Comparison of ENCODE assay signal across 10 mouse cellular contexts in the genomic region with DNA sequence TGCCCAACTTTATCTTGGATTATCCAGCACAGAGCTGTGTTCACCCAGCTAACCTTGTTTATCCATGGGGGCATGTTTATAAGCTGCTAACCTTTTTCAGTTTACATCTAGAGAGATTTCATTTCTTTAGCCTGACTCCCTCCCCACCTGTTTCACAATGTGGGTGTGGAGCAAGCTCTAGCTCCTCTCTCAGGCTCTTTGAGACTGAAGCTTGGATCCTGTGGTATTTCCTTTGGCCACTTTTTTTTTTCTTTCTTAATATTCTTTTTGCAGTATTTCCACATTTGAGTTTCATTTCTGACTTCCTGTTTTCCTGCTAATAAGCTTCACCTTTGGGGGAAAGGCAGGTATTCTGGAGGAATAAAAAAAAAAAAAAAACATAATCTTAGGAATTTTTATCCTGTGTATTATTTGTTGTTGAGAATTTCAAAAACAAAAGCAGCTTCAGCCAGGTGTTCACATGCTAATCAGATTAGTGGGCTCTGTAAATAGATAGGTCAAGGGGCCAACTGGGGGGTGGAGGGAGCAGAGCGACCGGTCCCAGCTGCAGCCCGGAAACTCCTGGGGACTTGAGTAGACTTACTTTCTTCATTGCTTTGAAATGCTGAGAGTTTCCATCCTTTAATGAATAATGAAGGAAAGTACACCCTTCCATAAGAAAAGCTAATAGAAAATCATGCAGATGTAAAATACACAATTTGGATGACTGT. TPM values are rescaled to one million over a fixed set of nuclear protein-coding genes. Genes with fewer than 3 reads are reported as not detected.
DNase-seq lines count a peak whose midpoint lies in the region; ATAC-seq lines count a peak whose summit lies in the region.
"Had no signal": no experiment of that assay in that cellular context is flagged by ENCODE, and none has a peak within 500 bp of the region (broad histone marks: within the 10 kb centered on the region; RNA-seq: fewer than 3 reads in every experiment).

No protein-coding gene starts in this region.

- H3K27me3 ChIP-seq in heart, embryonic 16.5 days (ENCODE audit: control insufficient read depth, insufficient read depth, low read length): peaks cover 7% of the 10 kb centered on the region; the same call in 1 of the 2 replicates
- H3K27me3 ChIP-seq in hindbrain, embryonic 16.5 days (replicated peaks; ENCODE audit: control insufficient read depth, insufficient read depth, low read length): peaks cover 3% of the 10 kb centered on the region; the same call in 1 of the 2 replicates
- peaks cover 7% of the 10 kb centered on the region; the same call in 1 of the 2 replicates for H3K27me3 ChIP-seq in midbrain, embryonic 16.5 days (ENCODE audit: control insufficient read depth, insufficient read depth, low read depth, low read length)

- peak overlapping the region; percentile 10; the same call in 1 of the 2 replicates for H3K4me2 ChIP-seq in heart, embryonic 16.5 days (ENCODE audit: low read depth, low read length)
- H3K4me2 ChIP-seq in hindbrain, embryonic 16.5 days (ENCODE audit: low read length): peak overlapping the region; percentile 48
- peak overlapping the region; percentile 39 for H3K4me2 ChIP-seq in midbrain, embryonic 16.5 days (ENCODE audit: low read length)

- no peak for ATAC-seq in heart, embryonic 16.5 days (replicated peaks; ENCODE audit: extremely low read depth, insufficient read depth, low FRiP score)
- ATAC-seq in hindbrain, embryonic 16.5 days: no peak
- ATAC-seq in midbrain, embryonic 16.5 days: no peak
- ATAC-seq in activated CD4-positive, CD25-positive, alpha-beta regulatory T cell, adult 4 months: no peak

- H3K9ac ChIP-seq in heart, embryonic 16.5 days (ENCODE audit: low read length): no peak overlapping the region
- H3K9ac ChIP-seq in hindbrain, embryonic 16.5 days (ENCODE audit: low read depth, low read length): no peak overlapping the region
- no peak overlapping the region for H3K9ac ChIP-seq in midbrain, embryonic 16.5 days (ENCODE audit: low read depth, low read length)

- no peak for DNase-seq in heart, adult 8-10 months (ENCODE audit: low spot score)
- peak; percentile 15 for DNase-seq in ZHBTc4 (ENCODE audit: low read depth, low spot score)
- DNase-seq in frontal cortex, postnatal 10 days (ENCODE audit: low spot score in 2 of 2): no peak
- no peak for DNase-seq in thymus, postnatal 10 days (ENCODE audit: low spot score in 2 of 2)
- DNase-seq: heart, postnatal 4 days; right cerebral cortex, adult 18-20 months had no signal

- no peak overlapping the region for H3K27ac ChIP-seq in heart, embryonic 16.5 days (ENCODE audit: low read length)
- no peak overlapping the region for H3K27ac ChIP-seq in hindbrain, embryonic 16.5 days (ENCODE audit: low read depth, low read length)
- H3K27ac ChIP-seq in midbrain, embryonic 16.5 days (ENCODE audit: low read length): no peak overlapping the region

- 69% methylated on average over 3 of the region's 3 CpGs for WGBS in heart, embryonic 16.5 days
- 30% methylated on average over 3 of the region's 3 CpGs for WGBS in hindbrain, embryonic 16.5 days
- 16% methylated on average over 3 of the region's 3 CpGs for WGBS in midbrain, embryonic 16.5 days

- no peaks in the 10 kb centered on the region for H3K36me3 ChIP-seq in heart, embryonic 16.5 days (ENCODE audit: control insufficient read depth, insufficient read depth)
- no peaks in the 10 kb centered on the region for H3K36me3 ChIP-seq in hindbrain, embryonic 16.5 days (ENCODE audit: control insufficient read depth, insufficient read depth, low read length)
- H3K36me3 ChIP-seq in midbrain, embryonic 16.5 days (ENCODE audit: control insufficient read depth, insufficient read depth, low read length): no peaks in the 10 kb centered on the region

- H3K4me1 ChIP-seq in heart, embryonic 16.5 days (ENCODE audit: control insufficient read depth, insufficient read depth, low read length): no peaks in the 10 kb centered on the region; the same call in 1 of the 2 replicates
- peaks cover 3% of the 10 kb centered on the region for H3K4me1 ChIP-seq in hindbrain, embryonic 16.5 days (ENCODE audit: control insufficient read depth, insufficient read depth, low read depth, low read length)
- no peaks in the 10 kb centered on the region; the same call in 1 of the 2 replicates for H3K4me1 ChIP-seq in midbrain, embryonic 16.5 days (ENCODE audit: control insufficient read depth, insufficient read depth, low read length)

- no peaks in the 10 kb centered on the region for H3K9me3 ChIP-seq in heart, embryonic 16.5 days (replicated peaks; ENCODE audit: control insufficient read depth, low read length)
- H3K9me3 ChIP-seq in hindbrain, embryonic 16.5 days (ENCODE audit: control insufficient read depth, low read length): no peaks in the 10 kb centered on the region
- no peaks in the 10 kb centered on the region for H3K9me3 ChIP-seq in midbrain, embryonic 16.5 days (replicated peaks; ENCODE audit: control insufficient read depth, low read length, poor library complexity, severe bottlenecking)

- no peak overlapping the region for H3K4me3 ChIP-seq in heart, embryonic 16.5 days (ENCODE audit: low read length)
- peak overlapping the region; percentile 78 for H3K4me3 ChIP-seq in hindbrain, embryonic 16.5 days (ENCODE audit: low read length)
- H3K4me3 ChIP-seq in midbrain, embryonic 16.5 days (ENCODE audit: low read depth, low read length): no peak overlapping the region; the same call in 1 of the 2 replicates

RNA-seq across cellular contexts. Expression of gene Arhgef26, which starts 3.5 kb away (rescaled TPM):
- polyA plus RNA-seq in heart, embryonic 16.5 days (2015; fragmentation: Nextera tagmentation; extraction: Ambion mirVana): 3.4 and 4.8 TPM in 2 replicates
- total RNA-seq in heart, adult 8-10 months (2022): 1 to 10 TPM; 1.8 to 3.9 (median 2.5) TPM
- polyA plus RNA-seq in hindbrain, embryonic 16.5 days (2015; fragmentation: Nextera tagmentation; extraction: Ambion mirVana): 14.9 and 16.2 TPM in 2 replicates
- 10.7 and 12.9 TPM in 2 replicates for polyA plus RNA-seq in midbrain, embryonic 16.5 days (2015; fragmentation: Nextera tagmentation; extraction: Ambion mirVana)
- polyA plus RNA-seq in activated CD4-positive, CD25-positive, alpha-beta regulatory T cell, adult 4 months (2017; shearing (Covaris generic)): under 1 TPM; 0.08 to 0.53 TPM
